Mouse (Mus musculus): ENCODE measurements around the gene Nmnat3.
A peak's percentile ranks its signal among the peaks of the same experiment; 100 is the strongest.

Gene Nmnat3

GRCm38 (mm10) chr9:98312622-98313374, 25.6 kb downstream of the Nmnat3 start:
- DNase-seq, result no peak

GRCm38 (mm10) chr9:98313587-98313986, 26.4 kb downstream of the Nmnat3 start:
- no peak for DNase-seq

- DNase-seq, result no peak
Observed at GRCm38 (mm10) chr9:98314059-98314650, 26.9 kb downstream of the Nmnat3 start.

DNA sequence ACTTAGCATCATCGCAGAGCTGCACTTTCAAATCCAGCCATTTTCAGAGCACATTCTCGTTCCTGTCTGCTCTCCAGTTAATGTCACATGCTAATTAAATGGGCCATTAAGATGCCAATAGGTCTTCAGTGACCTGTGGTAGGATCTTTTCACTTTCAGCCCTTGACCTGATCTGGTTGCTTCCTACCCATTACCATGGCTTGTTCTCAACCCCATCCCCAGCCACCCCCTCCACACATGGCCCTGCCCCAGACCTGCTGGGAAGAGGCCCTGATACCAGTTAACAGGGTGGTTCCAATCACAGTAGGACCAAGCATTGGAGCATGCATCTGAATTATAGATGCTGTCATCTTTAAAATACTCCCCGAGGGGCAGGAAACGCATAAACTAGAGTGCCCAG, 30.7 kb downstream of the Nmnat3 start:
- DNase-seq, result no peak

DNA sequence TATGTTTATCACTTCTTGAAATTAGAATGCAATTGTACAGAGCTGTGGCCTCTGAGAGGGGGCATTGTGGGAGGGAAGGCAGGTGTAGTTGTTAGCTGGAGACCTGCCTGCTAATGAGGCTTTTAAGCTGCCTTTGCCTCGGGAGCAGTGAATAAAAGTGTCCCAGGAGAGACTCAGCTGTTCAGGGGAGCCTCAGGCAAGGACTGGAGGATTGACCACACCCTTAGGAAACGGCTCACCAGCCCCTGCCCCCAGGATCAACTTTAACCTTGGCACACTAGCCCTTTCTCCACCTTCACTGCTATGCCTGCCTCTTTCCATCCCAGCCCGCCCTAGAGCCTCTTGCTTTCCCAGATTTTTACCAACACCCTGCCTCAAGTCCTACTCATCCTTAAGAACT, 31.6 kb downstream of the Nmnat3 start:
- DNase-seq, result no peak

GRCm38 (mm10) chr9:98320785-98321184, 33.5 kb downstream of the Nmnat3 start:
- no peak for DNase-seq

GRCm38 (mm10) chr9:98326088-98326487, 38.9 kb downstream of the Nmnat3 start:
- DNase-seq, result no peak

- DNase-seq, result no peak
Observed at GRCm38 (mm10) chr9:98328415-98329176, 41.4 kb downstream of the Nmnat3 start.

- peak; percentile 74 for DNase-seq
Observed at GRCm38 (mm10) chr9:98329274-98330105, 42.3 kb downstream of the Nmnat3 start.

DNA sequence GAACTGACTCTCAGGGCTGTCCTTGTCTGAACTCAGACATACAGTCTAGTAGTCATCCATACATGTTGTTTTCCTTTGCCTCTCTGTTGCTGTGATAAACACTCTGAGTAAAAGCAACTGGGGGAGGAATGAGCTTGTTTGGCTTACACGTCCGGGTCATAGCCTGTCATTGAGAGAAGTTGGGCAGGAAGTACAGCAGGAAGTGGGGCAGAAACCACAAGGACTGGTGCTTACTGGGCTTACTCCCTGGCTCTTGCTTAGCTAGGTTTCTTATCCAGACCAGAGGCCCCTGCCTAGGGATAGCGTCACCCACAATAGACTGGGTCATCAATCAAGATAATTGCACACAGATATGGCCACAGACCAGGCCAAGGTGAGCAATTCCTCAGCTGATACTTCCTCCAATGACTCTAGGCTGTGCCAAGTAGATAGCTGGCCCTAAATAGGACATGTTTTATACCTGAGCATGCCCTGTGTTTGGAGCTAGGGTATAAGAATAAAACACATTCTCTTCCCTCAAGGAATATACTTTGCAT, 46.1 kb downstream of the Nmnat3 start:
- no peak for DNase-seq

DNA sequence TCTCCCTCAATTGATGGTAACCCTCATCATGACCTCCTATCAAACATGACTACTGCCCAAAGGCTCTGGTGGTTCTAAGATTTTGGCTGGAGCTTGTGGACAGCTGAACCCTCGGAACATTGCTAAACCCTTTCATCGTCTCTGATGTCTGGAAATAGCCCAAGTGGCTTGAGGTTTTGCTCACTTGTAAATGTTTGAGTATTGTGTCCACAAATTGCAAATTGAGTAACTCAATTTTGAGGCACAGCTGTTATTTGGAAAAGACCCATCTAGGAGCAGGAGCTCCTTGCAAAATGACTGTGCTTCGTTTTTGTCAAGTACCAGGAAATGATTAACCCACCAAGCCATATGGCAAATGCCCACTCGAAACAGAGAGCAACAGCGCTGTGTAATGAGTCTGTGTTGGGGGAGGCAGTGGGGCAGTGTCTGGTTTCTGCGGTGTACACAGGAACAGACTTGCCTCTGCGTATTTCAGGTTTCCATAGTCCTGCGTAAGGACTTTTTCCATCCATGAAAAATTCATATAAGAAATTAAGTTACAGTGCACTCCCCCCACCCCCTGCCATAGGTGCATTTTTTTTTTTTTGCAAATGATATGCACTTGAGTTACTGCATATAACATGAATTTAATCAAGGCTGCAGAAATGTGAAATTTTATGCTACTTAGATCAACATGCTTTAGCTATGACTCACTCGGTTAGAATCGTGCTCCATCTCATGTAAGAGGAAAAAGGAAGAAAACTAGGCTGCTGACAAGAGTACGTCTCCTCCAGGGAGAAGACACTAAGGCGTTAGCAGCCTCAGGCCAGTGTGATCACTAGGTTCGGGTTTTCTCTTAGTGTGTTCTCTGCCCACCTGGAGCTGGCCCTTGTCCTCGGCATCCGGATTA, 50.9 kb downstream of the Nmnat3 start:
- no peak for DNase-seq

GRCm38 (mm10) chr9:98339971-98340370, 52.7 kb downstream of the Nmnat3 start:
- DNase-seq, result no peak

- DNase-seq, result no peak
Observed at GRCm38 (mm10) chr9:98340427-98340826, 53.2 kb downstream of the Nmnat3 start.

DNA sequence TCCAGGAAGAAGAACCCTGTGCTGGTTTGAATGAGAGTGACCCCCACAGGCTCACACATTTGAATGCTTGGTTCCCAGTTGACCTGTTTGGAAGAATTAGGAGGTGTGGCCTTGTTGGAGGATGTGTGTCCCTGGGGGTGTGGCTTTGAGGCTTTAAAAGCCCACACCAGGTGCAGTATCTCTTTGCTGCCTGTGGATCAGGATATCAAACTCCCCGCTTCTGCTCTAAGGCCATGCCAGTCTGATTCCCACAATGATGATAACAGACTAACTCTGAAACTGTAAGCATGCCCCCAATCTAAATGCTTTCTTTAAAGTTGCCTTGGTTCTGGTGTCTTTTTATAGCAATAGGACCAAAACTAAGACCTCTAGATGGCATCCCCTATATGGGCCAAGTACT, 58.6 kb downstream of the Nmnat3 start:
- DNase-seq, result no peak

- no peak for DNase-seq
Observed at GRCm38 (mm10) chr9:98346240-98346639, 59.0 kb downstream of the Nmnat3 start.

- no peak for DNase-seq
Observed at GRCm38 (mm10) chr9:98347021-98347420, 59.8 kb downstream of the Nmnat3 start.

GRCm38 (mm10) chr9:98350318-98351144, 63.3 kb downstream of the Nmnat3 start:
- no peak for DNase-seq

DNA sequence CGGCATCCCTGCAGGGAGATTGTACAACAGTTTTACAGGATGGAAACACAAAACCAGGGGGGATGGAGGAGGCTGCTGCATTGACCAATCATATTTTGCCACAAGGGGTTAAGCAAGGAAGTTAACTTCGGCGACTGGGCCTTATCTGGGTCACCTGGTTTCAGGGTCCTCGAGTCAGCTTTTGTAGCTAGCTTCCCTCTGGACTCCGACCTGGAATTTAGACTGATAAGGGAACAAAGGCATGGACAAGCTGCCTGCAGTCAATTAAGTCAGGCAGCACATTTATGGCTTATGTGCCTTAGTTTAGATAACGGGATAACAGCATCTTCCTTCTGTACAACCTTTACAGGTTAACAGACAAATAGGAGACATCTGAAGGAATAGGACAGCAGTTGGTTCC, 65.1 kb downstream of the Nmnat3 start:
- DNase-seq, result no peak

GRCm38 (mm10) chr9:98354919-98355318, 67.7 kb downstream of the Nmnat3 start:
- DNase-seq, result no peak

GRCm38 (mm10) chr9:98361047-98361446, 73.8 kb downstream of the Nmnat3 start:
- no peak for DNase-seq

DNA sequence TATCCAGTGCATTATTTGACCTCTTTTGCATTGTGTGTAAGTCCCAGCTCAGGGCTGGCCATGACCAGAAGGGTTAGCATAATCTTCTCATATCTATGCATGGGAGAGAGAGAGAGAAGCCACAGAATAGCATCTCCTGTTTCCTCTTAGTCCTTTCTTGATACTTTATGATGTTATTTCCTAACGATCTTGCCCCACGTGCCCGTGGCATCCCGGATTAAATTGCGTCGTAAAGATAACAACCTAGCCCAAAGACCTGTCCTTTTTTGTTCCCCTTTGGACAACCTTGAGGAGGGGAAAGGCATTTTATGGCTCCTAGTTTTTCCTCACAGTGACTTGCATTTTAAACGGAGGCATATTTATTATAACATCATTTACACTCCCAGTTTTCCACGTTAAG, 78.8 kb downstream of the Nmnat3 start:
- no peak for DNase-seq

All from cerebellum, adult 9-10 months (tissue).